Mouse (Mus musculus) forebrain, embryonic 12.5 days (tissue): ENCODE measurements at regions not wholly inside any gene's neighbourhood (a gene's known extent, or its start where the extent isn't known, plus 50 kb on each side); places are given as distances from the start of the nearest gene placed in this dataset.

ENCODE experiments used
- ATAC-seq: fragments of 200-750 bp; cut with Nextera tagmentation; 2 replicates; pipeline ENCODE4 v1.8.0; 2017; ENCODE audit warnings: moderate TSS enrichment; ENCODE audit not compliant: low FRiP score
- H3K27ac ChIP-seq: fragments of 300-500 bp; sonication (generic); 2 replicates; pipeline ENCODE4 v1.5.1; 2016; ENCODE audit warnings: mild to moderate bottlenecking
- H3K27me3 ChIP-seq: fragments of 300-500 bp; sonication (generic); 2 replicates; pipeline ENCODE4 v1.6.1; 2016; ENCODE audit warnings: mild to moderate bottlenecking
- H3K36me3 ChIP-seq: fragments of 300-500 bp; sonication (generic); replicated peaks from 2 replicates; pipeline ENCODE4 v1.6.1; 2016; ENCODE audit warnings: mild to moderate bottlenecking
- H3K4me1 ChIP-seq: fragments of 300-500 bp; sonication (generic); 2 replicates; pipeline ENCODE4 v1.6.1; 2016
- H3K4me2 ChIP-seq: fragments of 300-500 bp; sonication (generic); 2 replicates; pipeline ENCODE4 v1.6.1; 2016; ENCODE audit warnings: mild to moderate bottlenecking, moderate library complexity
- H3K4me3 ChIP-seq: fragments of 300-500 bp; sonication (generic); replicated peaks from 2 replicates; pipeline ENCODE4 v1.5.1; 2016; ENCODE audit warnings: mild to moderate bottlenecking
- H3K9ac ChIP-seq: fragments of 300-500 bp; sonication (generic); 2 replicates; pipeline ENCODE4 v1.6.1; 2016; ENCODE audit warnings: mild to moderate bottlenecking
- H3K9me3 ChIP-seq: fragments of 300-500 bp; sonication (generic); 2 replicates; pipeline ENCODE4 v1.6.1; 2016
- WGBS: fragments of 180-500 bp; shearing (Covaris S2); methylation state at CpG from one replicate; pipeline ENCODE4 v1.1.7; 2016; 5-methylcytosine and 5-hydroxymethylcytosine counted together

- no peaks in the 10 kb centered on the region for H3K4me1 ChIP-seq
- no peak overlapping the region for H3K27ac ChIP-seq
- H3K4me2 ChIP-seq = no peak overlapping the region
- no peaks in the 10 kb centered on the region for H3K36me3 ChIP-seq
- no peak overlapping the region for H3K9ac ChIP-seq
- ATAC-seq = no peak; the same call in 1 of the 2 replicates
- WGBS = 80% methylated on average over 3 of the region's 3 CpGs
- no peaks in the 10 kb centered on the region for H3K9me3 ChIP-seq
- H3K27me3 ChIP-seq = no peaks in the 10 kb centered on the region
- H3K4me3 ChIP-seq = no peak overlapping the region
These were observed 530.9 kb upstream of the Gje1 start for GRCm38 (mm10) chr10:15248899-15249298.

GRCm38 (mm10) chr10:15244376-15245262, 526.6 kb upstream of the Gje1 start:
- H3K4me1 ChIP-seq = no peaks in the 10 kb centered on the region
- H3K9ac ChIP-seq = no peak overlapping the region
- WGBS = 79% methylated on average over 6 of the region's 6 CpGs
- H3K4me2 ChIP-seq = no peak overlapping the region
- H3K27ac ChIP-seq = no peak overlapping the region
- no peaks in the 10 kb centered on the region for H3K9me3 ChIP-seq
- H3K36me3 ChIP-seq = no peaks in the 10 kb centered on the region
- H3K27me3 ChIP-seq = no peaks in the 10 kb centered on the region
- no peak for ATAC-seq
- H3K4me3 ChIP-seq = no peak overlapping the region

GRCm38 (mm10) chr10:15243460-15243859, 525.4 kb upstream of the Gje1 start:
- Histone ChIP-seq H3K4me1 (no peaks in the 10 kb centered on the region), H3K27ac (no peak overlapping the region), H3K27me3 (no peaks in the 10 kb centered on the region), H3K9me3 (no peaks in the 10 kb centered on the region), H3K4me2 (no peak overlapping the region), H3K36me3 (no peaks in the 10 kb centered on the region), H3K4me3 (no peak overlapping the region), H3K9ac (no peak overlapping the region)
- 74% methylated on average over 2 of the region's 2 CpGs for WGBS
- no peak for ATAC-seq

GRCm38 (mm10) chr10:15218883-15219282, 500.9 kb upstream of the Gje1 start:
- no peaks in the 10 kb centered on the region for H3K9me3 ChIP-seq
- no peak overlapping the region for H3K27ac ChIP-seq
- H3K9ac ChIP-seq = no peak overlapping the region
- ATAC-seq = no peak
- no peak overlapping the region for H3K4me2 ChIP-seq
- H3K4me1 ChIP-seq = no peaks in the 10 kb centered on the region
- 84% methylated on average over 3 of the region's 3 CpGs for WGBS
- no peaks in the 10 kb centered on the region for H3K36me3 ChIP-seq
- H3K27me3 ChIP-seq = no peaks in the 10 kb centered on the region
- H3K4me3 ChIP-seq = no peak overlapping the region

GRCm38 (mm10) chr10:15179585-15179984, 461.6 kb upstream of the Gje1 start:
- Histone ChIP-seq H3K4me1 (no peaks in the 10 kb centered on the region), H3K27ac (no peak overlapping the region), H3K4me2 (no peak overlapping the region), H3K9me3 (no peaks in the 10 kb centered on the region), H3K36me3 (no peaks in the 10 kb centered on the region), H3K27me3 (no peaks in the 10 kb centered on the region), H3K9ac (no peak overlapping the region), H3K4me3 (no peak overlapping the region)
- WGBS = 95% methylated on average over 6 of the region's 6 CpGs
- ATAC-seq = no peak

GRCm38 (mm10) chr10:15174421-15174820, 456.4 kb upstream of the Gje1 start:
- Histone ChIP-seq H3K27me3 (no peaks in the 10 kb centered on the region), H3K4me3 (no peak overlapping the region), H3K36me3 (no peaks in the 10 kb centered on the region), H3K9ac (no peak overlapping the region), H3K27ac (no peak overlapping the region), H3K4me2 (no peak overlapping the region), H3K4me1 (no peaks in the 10 kb centered on the region), H3K9me3 (no peaks in the 10 kb centered on the region)
- WGBS = 64% methylated on average over 1 of the region's 1 CpGs
- 0 out of 2 replicates have a peak, but pooled peaks have one; percentile 17 for ATAC-seq

- 69% methylated on average over 1 of the region's 1 CpGs for WGBS
- Histone ChIP-seq H3K9me3 (no peaks in the 10 kb centered on the region), H3K27me3 (no peaks in the 10 kb centered on the region), H3K36me3 (no peaks in the 10 kb centered on the region), H3K27ac (no peak overlapping the region), H3K4me1 (no peaks in the 10 kb centered on the region), H3K4me2 (no peak overlapping the region), H3K4me3 (no peak overlapping the region), H3K9ac (no peak overlapping the region)
- ATAC-seq = no peak
These were observed 454.5 kb upstream of the Gje1 start for GRCm38 (mm10) chr10:15172558-15172957.

- H3K27ac ChIP-seq = no peak overlapping the region
- H3K36me3 ChIP-seq = no peaks in the 10 kb centered on the region
- ATAC-seq = no peak
- no peaks in the 10 kb centered on the region for H3K27me3 ChIP-seq
- 82% methylated on average over 2 of the region's 2 CpGs for WGBS
- no peaks in the 10 kb centered on the region for H3K9me3 ChIP-seq
- no peak overlapping the region for H3K4me3 ChIP-seq
- H3K4me1 ChIP-seq = no peaks in the 10 kb centered on the region
- no peak overlapping the region for H3K9ac ChIP-seq
- H3K4me2 ChIP-seq = no peak overlapping the region
These were observed 422.7 kb upstream of the Gje1 start for GRCm38 (mm10) chr10:15140703-15141102.
